Mouse (Mus musculus): Measurements from ENCODE around the gene Kif5a.

GRCm38 (mm10) chr10:127190398-127191190 lies 72.6 kb downstream of the Kif5a start:
- TF ChIP-seq TCF3 (IDR thresholded peaks at IDR 0.05; ENCODE audit: insufficient read length, low read depth) = no peak
- TF ChIP-seq USF1 (IDR thresholded peaks at IDR 0.05; ENCODE audit: low read depth) = no peak
- TF ChIP-seq POLR2A (IDR thresholded peaks at IDR 0.05; ENCODE audit: insufficient read length, low read depth) = no peak
- TF ChIP-seq MYOG (IDR thresholded peaks at IDR 0.05; ENCODE audit: control insufficient read depth in 1 of 3, insufficient read depth in 1 of 3, insufficient read length in 2 of 3, low read depth in 2 of 3) = no peak
- no peak for TF ChIP-seq POLR2AphosphoS2 (IDR thresholded peaks at IDR 0.05; ENCODE audit: insufficient read length, low read depth)
- no peak for TF ChIP-seq E2F4 (IDR thresholded peaks at IDR 0.05; ENCODE audit: insufficient read depth)
- TF ChIP-seq REST (IDR thresholded peaks at IDR 0.05; ENCODE audit: insufficient read depth, insufficient read length) = no peak
- TF ChIP-seq MAX (IDR thresholded peaks at IDR 0.05; ENCODE audit: low read depth) = no peak
